Mouse (Mus musculus): Measurements from ENCODE around the gene Cdc42. TPM values are rescaled to one million over a fixed set of nuclear protein-coding genes. Genes with fewer than 3 reads are reported as not detected.

Gene Cdc42
- polyA plus RNA-seq, 1 experiment from 2014 or later: 940 TPM

GRCm38 (mm10) chr4:137380702-137381605 lies 23.4 kb upstream of the Cdc42 start:
- no peak for ATAC-seq (replicated peaks)
- Histone ChIP-seq H3K9ac (no peak overlapping the region), H3K9me3 (no peaks in the 10 kb centered on the region), H3K27ac (no peak overlapping the region), H3K4me3 (no peak overlapping the region), H3K4me1 (no peaks in the 10 kb centered on the region), H3K4me2 (no peak overlapping the region), H3K27me3 (replicated peaks) (no peaks in the 10 kb centered on the region; the same call in 1 of the 2 replicates), H3K36me3 (replicated peaks) (no peaks in the 10 kb centered on the region)
- WGBS: 40% methylated on average over 15 of the region's 16 CpGs

DNA sequence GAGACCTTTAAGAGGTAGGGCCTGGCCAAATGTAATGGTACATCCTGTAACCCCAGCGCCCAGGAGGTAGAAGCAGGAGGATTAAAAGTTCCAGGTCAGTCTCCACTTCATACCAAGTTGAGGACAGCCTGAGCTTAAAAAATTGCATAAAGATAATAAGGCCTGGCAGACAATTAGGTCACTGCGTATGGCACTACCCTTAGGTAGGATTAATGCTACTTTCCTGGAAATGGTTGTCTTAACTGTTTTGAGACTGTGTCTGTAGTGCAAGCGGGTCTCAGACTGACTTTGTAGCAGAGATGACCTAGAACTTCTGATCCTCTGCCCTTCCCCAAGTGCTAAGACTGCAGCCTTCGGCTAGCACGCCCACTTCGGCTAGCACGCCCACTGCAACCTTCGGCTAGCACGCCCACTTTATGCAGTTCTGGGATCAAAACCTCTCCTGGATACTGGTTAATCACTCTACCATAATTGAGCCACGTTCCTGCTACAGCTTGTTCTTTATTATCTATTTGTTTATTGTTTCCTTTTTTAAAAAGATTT lies 22.3 kb upstream of the Cdc42 start:
- H3K4me2 ChIP-seq: no peak overlapping the region
- H3K36me3 ChIP-seq (replicated peaks): no peaks in the 10 kb centered on the region
- H3K27ac ChIP-seq: no peak overlapping the region
- H3K4me1 ChIP-seq: no peaks in the 10 kb centered on the region
- H3K9ac ChIP-seq: no peak overlapping the region
- ATAC-seq (replicated peaks): no peak
- no peak overlapping the region for H3K4me3 ChIP-seq
- H3K27me3 ChIP-seq (replicated peaks): no peaks in the 10 kb centered on the region; the same call in 1 of the 2 replicates
- H3K9me3 ChIP-seq: no peaks in the 10 kb centered on the region
- 89% methylated on average over 10 of the region's 10 CpGs for WGBS

DNA sequence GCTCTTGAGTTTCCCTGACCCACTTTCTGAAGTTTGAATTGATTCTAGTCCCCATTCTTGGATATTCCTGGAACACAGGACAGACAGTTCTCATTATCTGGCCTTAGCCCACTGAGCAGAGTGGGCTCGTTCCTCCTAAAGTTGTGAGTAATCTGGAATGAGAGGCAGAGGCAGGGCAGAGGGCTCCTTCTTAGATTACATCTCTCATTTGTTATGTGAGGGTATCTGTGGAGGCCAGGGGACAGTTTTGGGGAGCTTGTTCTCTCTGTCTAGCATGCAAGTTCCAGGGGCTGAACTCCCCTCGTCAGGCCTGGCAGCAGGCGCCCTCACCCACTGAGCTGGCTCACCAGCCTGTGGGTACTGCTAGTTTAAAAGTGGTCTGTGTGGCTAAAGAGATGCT lies 21.6 kb upstream of the Cdc42 start:
- Histone ChIP-seq H3K36me3 (replicated peaks) (no peaks in the 10 kb centered on the region), H3K4me3 (no peak overlapping the region), H3K9me3 (no peaks in the 10 kb centered on the region), H3K4me1 (no peaks in the 10 kb centered on the region), H3K27me3 (replicated peaks) (no peaks in the 10 kb centered on the region; the same call in 1 of the 2 replicates), H3K9ac (no peak overlapping the region), H3K27ac (no peak overlapping the region), H3K4me2 (no peak overlapping the region)
- WGBS: 79% methylated on average over 3 of the region's 3 CpGs
- ATAC-seq (replicated peaks): no peak

DNA sequence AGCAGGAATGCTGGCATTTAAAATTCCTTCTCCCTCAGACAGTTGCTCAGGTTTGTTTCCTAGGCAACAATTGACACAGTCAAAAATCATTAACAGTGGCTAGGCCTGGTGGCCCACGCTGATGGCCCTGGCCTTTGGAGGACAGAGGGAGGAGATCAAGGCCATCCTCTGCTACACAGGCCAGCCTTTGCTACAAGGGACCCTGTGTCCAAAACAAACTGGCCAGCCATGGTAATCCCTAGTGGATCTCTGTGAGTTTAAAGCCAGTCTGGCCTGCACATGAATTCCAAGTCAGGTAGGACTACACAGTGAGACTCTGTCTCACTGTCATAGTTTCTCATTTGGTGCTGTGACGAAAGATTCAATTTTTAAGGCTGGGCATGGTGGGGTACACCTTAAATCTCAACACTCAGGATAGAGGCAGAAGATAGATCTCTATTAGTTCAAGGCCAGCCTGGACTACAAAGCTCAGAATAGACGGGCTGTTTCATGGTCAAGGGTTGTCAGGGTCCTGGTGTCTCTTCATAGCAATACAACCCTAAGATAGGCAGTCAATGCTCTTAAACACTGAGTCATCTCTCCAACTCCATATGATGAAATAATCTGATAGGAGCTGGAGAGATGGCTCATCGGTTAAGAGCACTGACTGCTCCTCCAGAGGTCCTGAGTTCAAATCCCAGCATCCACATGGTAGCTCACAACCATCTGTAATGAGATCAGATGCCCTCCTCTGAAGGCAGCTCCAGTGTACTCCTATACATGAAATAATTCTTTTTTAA lies 20.2 kb upstream of the Cdc42 start:
- H3K9me3 ChIP-seq: no peaks in the 10 kb centered on the region
- H3K4me2 ChIP-seq: no peak overlapping the region
- H3K9ac ChIP-seq: no peak overlapping the region
- H3K27me3 ChIP-seq (replicated peaks): no peaks in the 10 kb centered on the region; the same call in 1 of the 2 replicates
- H3K36me3 ChIP-seq (replicated peaks): no peaks in the 10 kb centered on the region
- H3K27ac ChIP-seq: no peak overlapping the region
- 84% methylated on average over 4 of the region's 4 CpGs for WGBS
- ATAC-seq (replicated peaks): no peak
- no peak overlapping the region for H3K4me3 ChIP-seq
- H3K4me1 ChIP-seq: no peaks in the 10 kb centered on the region

DNA sequence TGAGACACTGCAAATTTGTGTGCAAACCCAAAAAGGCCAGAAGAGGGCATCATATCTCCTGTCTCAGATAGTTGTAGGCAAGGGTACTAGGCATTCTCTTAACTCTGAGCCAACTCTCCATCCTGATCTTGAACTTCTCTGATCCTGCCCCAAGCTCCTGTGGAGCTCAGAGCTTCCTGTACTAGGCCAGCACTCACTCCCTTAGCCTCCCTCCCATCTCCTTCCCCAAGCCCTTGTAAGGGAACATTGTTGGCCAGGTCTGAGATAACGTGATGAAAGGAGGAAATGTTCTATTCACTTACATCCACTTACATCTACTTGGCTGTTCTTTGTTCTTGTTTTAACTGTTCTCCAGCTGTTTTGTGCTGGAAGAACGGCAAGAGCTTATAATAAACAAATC lies 19.3 kb upstream of the Cdc42 start:
- Histone ChIP-seq H3K4me3 (no peak overlapping the region), H3K4me1 (no peaks in the 10 kb centered on the region), H3K4me2 (no peak overlapping the region), H3K9me3 (no peaks in the 10 kb centered on the region), H3K27ac (no peak overlapping the region), H3K27me3 (replicated peaks) (no peaks in the 10 kb centered on the region; the same call in 1 of the 2 replicates), H3K9ac (no peak overlapping the region), H3K36me3 (replicated peaks) (no peaks in the 10 kb centered on the region)
- ATAC-seq (replicated peaks): no peak
- 77% methylated on average over 2 of the region's 2 CpGs for WGBS

GRCm38 (mm10) chr4:137375314-137376278 lies 18.1 kb upstream of the Cdc42 start:
- Histone ChIP-seq H3K9me3 (no peaks in the 10 kb centered on the region), H3K4me3 (no peak overlapping the region), H3K27ac (no peak overlapping the region), H3K9ac (no peak overlapping the region), H3K36me3 (replicated peaks) (no peaks in the 10 kb centered on the region), H3K27me3 (replicated peaks) (no peaks in the 10 kb centered on the region), H3K4me2 (no peak overlapping the region), H3K4me1 (peaks cover under 1% of the 10 kb centered on the region)
- 64% methylated on average over 19 of the region's 19 CpGs for WGBS
- no peak for ATAC-seq (replicated peaks)

DNA sequence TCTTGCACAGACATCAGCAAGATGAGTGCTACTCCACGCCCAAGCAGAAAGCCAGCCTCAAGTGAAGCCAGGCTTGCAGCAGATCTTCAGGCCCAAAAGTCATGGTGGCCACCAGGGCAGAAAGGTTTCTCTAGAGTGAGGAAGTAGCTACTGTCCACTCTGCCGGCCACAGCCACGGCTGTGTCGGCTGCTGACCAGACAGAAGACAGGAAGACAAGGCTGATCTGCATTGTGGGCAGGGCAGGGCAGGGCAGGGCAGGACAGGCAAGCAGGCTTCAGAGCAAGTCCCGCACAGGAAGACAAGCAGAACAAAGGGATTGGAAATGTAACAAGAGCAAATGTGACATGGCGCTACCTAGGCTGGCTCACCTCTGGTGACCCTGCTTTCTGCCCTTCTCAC lies 16.2 kb upstream of the Cdc42 start:
- H3K4me1 ChIP-seq: peaks cover 8% of the 10 kb centered on the region
- H3K9ac ChIP-seq: no peak overlapping the region
- 42% methylated on average over 6 of the region's 6 CpGs for WGBS
- H3K27ac ChIP-seq: no peak overlapping the region
- no peaks in the 10 kb centered on the region for H3K36me3 ChIP-seq (replicated peaks)
- H3K9me3 ChIP-seq: no peaks in the 10 kb centered on the region
- no peak overlapping the region for H3K4me3 ChIP-seq
- no peak for ATAC-seq (replicated peaks)
- no peak overlapping the region for H3K4me2 ChIP-seq
- no peaks in the 10 kb centered on the region for H3K27me3 ChIP-seq (replicated peaks)

GRCm38 (mm10) chr4:137371596-137372523 lies 14.3 kb upstream of the Cdc42 start:
- no peaks in the 10 kb centered on the region for H3K27me3 ChIP-seq (replicated peaks)
- peaks cover 8% of the 10 kb centered on the region for H3K4me1 ChIP-seq
- H3K9ac ChIP-seq: no peak overlapping the region
- WGBS: 94% methylated on average over 16 of the region's 16 CpGs
- no peak for ATAC-seq (replicated peaks)
- no peak overlapping the region for H3K4me3 ChIP-seq
- no peak overlapping the region for H3K27ac ChIP-seq
- H3K4me2 ChIP-seq: no peak overlapping the region
- H3K36me3 ChIP-seq (replicated peaks): no peaks in the 10 kb centered on the region
- H3K9me3 ChIP-seq: no peaks in the 10 kb centered on the region

DNA sequence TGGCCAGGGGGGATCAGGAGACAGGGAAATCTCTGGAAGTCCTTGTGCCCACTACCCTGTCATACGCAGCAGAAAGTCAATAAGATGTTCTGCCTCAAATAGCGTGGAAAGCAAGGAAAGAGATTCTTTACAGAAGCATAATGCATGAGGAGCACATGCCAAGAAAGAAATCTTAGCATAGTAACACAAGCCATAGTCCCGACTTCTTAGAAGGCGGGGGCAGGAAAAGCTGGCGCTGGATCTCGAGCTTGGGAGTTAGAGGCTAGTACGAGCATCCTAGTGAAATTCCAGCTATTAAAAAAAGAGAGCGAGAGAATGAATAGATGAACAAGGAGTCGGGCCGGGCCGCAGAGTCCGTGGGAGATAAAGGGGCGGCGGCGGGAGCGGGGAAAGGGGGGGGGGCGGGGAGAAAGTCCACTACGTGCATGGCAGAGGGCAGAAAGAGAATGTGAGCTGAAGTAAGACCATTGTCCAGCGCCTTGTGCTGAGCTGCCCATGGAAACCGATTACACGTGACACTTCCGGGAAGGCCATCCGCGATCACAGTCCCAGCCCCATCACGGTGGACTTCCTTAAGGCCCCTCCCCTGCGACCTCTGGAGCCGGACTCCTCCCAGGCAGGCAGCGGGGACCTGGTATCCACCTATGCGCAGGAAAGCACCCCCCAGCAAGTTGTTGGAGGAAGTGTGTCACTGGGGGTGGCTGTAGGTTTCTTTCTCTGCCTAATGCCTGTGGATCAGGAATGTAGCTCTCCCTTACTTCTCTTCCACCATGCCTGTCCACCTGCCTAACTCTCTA lies 12.6 kb upstream of the Cdc42 start:
- no peaks in the 10 kb centered on the region for H3K36me3 ChIP-seq (replicated peaks)
- no peaks in the 10 kb centered on the region for H3K27me3 ChIP-seq (replicated peaks)
- H3K4me1 ChIP-seq: peaks cover 8% of the 10 kb centered on the region
- H3K27ac ChIP-seq: peak overlapping the region; percentile 27; the same call in 1 of the 2 replicates
- no peaks in the 10 kb centered on the region for H3K9me3 ChIP-seq
- H3K4me2 ChIP-seq: peak overlapping the region; percentile 72
- 5% methylated on average over 29 of the region's 29 CpGs for WGBS
- H3K4me3 ChIP-seq: peak overlapping the region; percentile 34
- H3K9ac ChIP-seq: peak overlapping the region; percentile 49
- peak; percentile 42; the same call in 1 of the 2 replicates for ATAC-seq (replicated peaks)

GRCm38 (mm10) chr4:137368198-137368597 lies 10.7 kb upstream of the Cdc42 start:
- ATAC-seq (replicated peaks): no peak
- Histone ChIP-seq H3K9ac (no peak overlapping the region), H3K9me3 (no peaks in the 10 kb centered on the region), H3K36me3 (replicated peaks) (no peaks in the 10 kb centered on the region), H3K27ac (no peak overlapping the region), H3K4me1 (peaks cover 8% of the 10 kb centered on the region), H3K4me3 (no peak overlapping the region), H3K27me3 (replicated peaks) (no peaks in the 10 kb centered on the region), H3K4me2 (no peak overlapping the region)
- 18% methylated on average over 1 of the region's 1 CpGs for WGBS

All from midbrain, embryonic 15.5 days (tissue).